ENCODE assay signal across 8 mouse cellular contexts in the genomic region with DNA sequence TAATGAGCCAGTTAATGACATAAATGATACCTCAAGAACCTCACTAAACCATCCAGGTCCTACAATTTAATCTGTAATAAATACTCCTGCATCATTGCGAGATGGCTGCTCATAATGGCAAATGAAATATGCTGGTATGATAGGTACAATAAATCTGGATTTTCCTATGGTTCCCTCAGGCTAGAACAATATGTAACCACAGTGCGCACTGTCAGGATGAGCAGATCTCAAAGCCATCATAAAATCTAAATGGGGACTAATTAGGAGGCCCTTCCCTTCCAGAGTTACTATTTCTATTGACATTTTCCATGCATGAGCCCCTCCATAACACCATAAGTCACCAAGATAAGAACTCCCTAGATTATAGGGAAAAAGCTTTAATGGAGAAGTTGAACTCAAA.
DNase-seq lines count a peak whose midpoint lies in the region; ATAC-seq and TF ChIP-seq lines count a peak whose summit lies in the region.
"Had no signal": no experiment of that assay in that cellular context is flagged by ENCODE, and none has a peak within 500 bp of the region (broad histone marks: within the 10 kb centered on the region; RNA-seq: fewer than 3 reads in every experiment).

No protein-coding gene starts in this region.

- intact Hi-C loops in left cerebral cortex, adult 2 months (cut with DNase I): loop anchor here (5.0 kb wide), 2 partner anchors 80 to 505 kb away; no protein-coding TSS in a partner anchor

- TF ChIP-seq CTCF in kidney, postnatal 0 days (IDR thresholded peaks at IDR 0.05; ENCODE audit: low read depth): no peak
- TF ChIP-seq CTCF in left cerebral cortex, adult 2 months (IDR thresholded peaks at IDR 0.05): no peak

- no peak for DNase-seq in kidney, postnatal 0 days (ENCODE audit: low spot score)
- DNase-seq in kidney, postnatal 25 days: no peak
- no peak for DNase-seq in left cerebral cortex, adult 2 months (ENCODE audit: extremely low spot score in 1 of 2, low spot score in 2 of 2)
- no peak for DNase-seq in frontal cortex, postnatal 25 days (ENCODE audit: low spot score in 2 of 2)

- no peaks in the 10 kb centered on the region for H3K4me1 ChIP-seq in kidney, postnatal 0 days (replicated peaks; ENCODE audit: insufficient read depth, low read length)
- H3K4me1 ChIP-seq in forebrain, embryonic 15.5 days: peaks cover 26% of the 10 kb centered on the region
- no peaks in the 10 kb centered on the region for H3K4me1 ChIP-seq in intestine, embryonic 16.5 days (ENCODE audit: control insufficient read depth, insufficient read depth, low read length)
- H3K4me1 ChIP-seq in neural tube, embryonic 14.5 days (ENCODE audit: control insufficient read depth, insufficient read depth, low read length): peaks cover 6% of the 10 kb centered on the region; the same call in 1 of the 2 replicates

- no peak for ATAC-seq in kidney, postnatal 0 days (replicated peaks; ENCODE audit: low FRiP score, low read depth)
- no peak for ATAC-seq in forebrain, embryonic 15.5 days (replicated peaks)
- no peak for ATAC-seq in intestine, embryonic 16.5 days
- peak; percentile 71 for ATAC-seq in neural tube, embryonic 14.5 days (ENCODE audit: low read depth)

- H3K4me3 ChIP-seq in kidney, postnatal 0 days (replicated peaks; ENCODE audit: low read depth, low read length): no peak overlapping the region
- 0 out of 2 replicates have a peak overlapping the region, but pooled peaks have one; percentile 29 for H3K4me3 ChIP-seq in forebrain, embryonic 15.5 days
- no peak overlapping the region for H3K4me3 ChIP-seq in intestine, embryonic 16.5 days (ENCODE audit: low read length)
- peak overlapping the region; percentile 33; the same call in 1 of the 2 replicates for H3K4me3 ChIP-seq in neural tube, embryonic 14.5 days (ENCODE audit: low read depth, low read length)
- H3K4me3 ChIP-seq in left cerebral cortex, adult 2 months: no peak overlapping the region

- H3K9ac ChIP-seq in kidney, postnatal 0 days (ENCODE audit: low read depth, low read length): no peak overlapping the region
- no peak overlapping the region for H3K9ac ChIP-seq in forebrain, embryonic 15.5 days (replicated peaks)
- H3K9ac ChIP-seq in intestine, embryonic 16.5 days (ENCODE audit: low read depth, low read length): 0 out of 2 replicates have a peak overlapping the region, but pooled peaks have one; percentile 55
- no peak overlapping the region; the same call in 1 of the 2 replicates for H3K9ac ChIP-seq in neural tube, embryonic 14.5 days (replicated peaks; ENCODE audit: low read depth, low read length)
- H3K9ac ChIP-seq: limb, embryonic 15.5 days had no signal

- no peaks in the 10 kb centered on the region for H3K27me3 ChIP-seq in kidney, postnatal 0 days (ENCODE audit: insufficient read depth, low read length)
- no peaks in the 10 kb centered on the region for H3K27me3 ChIP-seq in forebrain, embryonic 15.5 days
- H3K27me3 ChIP-seq in intestine, embryonic 16.5 days (replicated peaks; ENCODE audit: control insufficient read depth, insufficient read depth, low read length): no peaks in the 10 kb centered on the region
- H3K27me3 ChIP-seq in neural tube, embryonic 14.5 days (ENCODE audit: control insufficient read depth, insufficient read depth, low read length): no peaks in the 10 kb centered on the region

- no peaks in the 10 kb centered on the region for H3K9me3 ChIP-seq in kidney, postnatal 0 days (replicated peaks; ENCODE audit: low read length)
- H3K9me3 ChIP-seq in forebrain, embryonic 15.5 days: no peaks in the 10 kb centered on the region
- H3K9me3 ChIP-seq in intestine, embryonic 16.5 days (ENCODE audit: control insufficient read depth, low read length): no peaks in the 10 kb centered on the region
- H3K9me3 ChIP-seq in neural tube, embryonic 14.5 days (ENCODE audit: control insufficient read depth, low read length): no peaks in the 10 kb centered on the region
- H3K9me3 ChIP-seq: limb, embryonic 15.5 days had no signal

- peak overlapping the region; percentile 61; the same call in 1 of the 2 replicates for H3K4me2 ChIP-seq in kidney, postnatal 0 days (ENCODE audit: low read length)
- no peak overlapping the region for H3K4me2 ChIP-seq in forebrain, embryonic 15.5 days (replicated peaks)
- peak overlapping the region; percentile 72 for H3K4me2 ChIP-seq in intestine, embryonic 16.5 days (ENCODE audit: low read depth, low read length)
- H3K4me2 ChIP-seq in neural tube, embryonic 14.5 days (ENCODE audit: low read depth, low read length): peak overlapping the region; percentile 66

- H3K27ac ChIP-seq in kidney, postnatal 0 days: no peak overlapping the region
- H3K27ac ChIP-seq in forebrain, embryonic 15.5 days (replicated peaks): no peak overlapping the region
- H3K27ac ChIP-seq in intestine, embryonic 16.5 days (ENCODE audit: low read length): no peak overlapping the region
- H3K27ac ChIP-seq in neural tube, embryonic 14.5 days (ENCODE audit: low read depth, low read length): no peak overlapping the region
- H3K27ac ChIP-seq in left cerebral cortex, adult 2 months: no peak overlapping the region
- H3K27ac ChIP-seq: limb, embryonic 15.5 days had no signal

- no peaks in the 10 kb centered on the region for H3K36me3 ChIP-seq in kidney, postnatal 0 days (ENCODE audit: insufficient read depth, low read length)
- H3K36me3 ChIP-seq in forebrain, embryonic 15.5 days: no peaks in the 10 kb centered on the region
- H3K36me3 ChIP-seq in intestine, embryonic 16.5 days (ENCODE audit: control insufficient read depth, insufficient read depth, low read length): no peaks in the 10 kb centered on the region
- no peaks in the 10 kb centered on the region for H3K36me3 ChIP-seq in neural tube, embryonic 14.5 days (ENCODE audit: control insufficient read depth, insufficient read depth, low read length)
- H3K36me3 ChIP-seq: limb, embryonic 15.5 days had no signal

- WGBS in kidney, postnatal 0 days: 80% methylated on average over 2 of the region's 2 CpGs
- WGBS in forebrain, embryonic 15.5 days: 65% methylated on average over 2 of the region's 2 CpGs
- WGBS in intestine, embryonic 16.5 days: 69% methylated on average over 2 of the region's 2 CpGs
- WGBS in neural tube, embryonic 14.5 days: 24% methylated on average over 2 of the region's 2 CpGs

Comparison
In these comparisons a context has a peak if more than half of its experiments do, and no peak if none do; other contexts are left out.
1. H3K4me3 ChIP-seq: peak in forebrain, embryonic 15.5 days (single experiment) and neural tube, embryonic 14.5 days (single experiment); none in kidney, postnatal 0 days (single experiment), intestine, embryonic 16.5 days (single experiment) and left cerebral cortex, adult 2 months (single experiment).